Mouse (Mus musculus): ENCODE measurements around the gene Tmem107.

DNA sequence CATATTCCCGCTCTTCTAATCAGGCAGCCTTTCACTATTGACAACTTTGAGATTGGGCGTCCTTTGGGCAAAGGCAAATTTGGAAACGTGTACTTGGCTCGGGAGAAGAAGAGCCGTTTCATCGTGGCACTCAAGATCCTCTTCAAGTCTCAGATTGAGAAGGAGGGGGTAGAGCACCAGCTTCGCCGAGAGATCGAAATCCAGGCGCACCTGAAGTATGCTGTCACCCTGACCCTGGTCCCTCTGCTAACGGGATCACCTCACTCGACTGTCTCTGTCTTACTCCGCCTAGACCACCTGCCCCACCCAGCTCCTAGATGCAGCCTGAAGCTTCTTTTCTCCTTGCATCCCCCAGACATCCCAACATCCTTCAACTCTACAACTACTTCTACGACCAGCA is 22.5 kb upstream of the Tmem107 start:
- TF ChIP-seq CTCF (IDR thresholded peaks at IDR 0.05; ENCODE audit: low read depth, low read length): no peak
- TF ChIP-seq GATA1 (IDR thresholded peaks at IDR 0.05; ENCODE audit: borderline replicate concordance, low read length): no peak
- TF ChIP-seq TAL1 (conservative IDR thresholded peaks at IDR 0.05; ENCODE audit: low read depth, low read length): no peak
- TF ChIP-seq POLR2AphosphoS5 (IDR thresholded peaks at IDR 0.05; ENCODE audit: insufficient replicate concordance, low read depth, low read length): no peak
- no peak for TF ChIP-seq GATA2 (IDR thresholded peaks at IDR 0.05; ENCODE audit: borderline replicate concordance, low read depth, low read length)
